In the genomic region with DNA sequence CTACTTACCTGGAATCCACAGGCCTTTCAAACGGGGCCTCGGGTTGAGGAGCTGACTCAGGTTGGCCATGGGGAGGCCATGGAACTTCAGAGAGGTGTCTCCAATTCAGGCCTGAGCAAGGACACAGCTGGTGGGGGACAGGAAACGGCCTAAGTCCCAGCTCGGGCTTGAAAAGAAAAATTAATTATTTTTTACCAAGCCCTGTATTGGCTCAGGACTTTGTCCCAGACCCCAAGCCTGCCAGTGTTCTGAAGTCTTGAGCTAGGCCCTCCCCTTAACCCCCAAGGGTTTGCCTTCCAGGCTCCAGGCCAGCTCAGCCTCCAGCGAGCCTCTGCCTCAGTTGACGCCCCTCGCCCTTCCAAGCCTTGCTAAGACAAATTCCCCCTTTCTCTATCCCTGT, we compare ENCODE assay signal across 10 mouse cellular contexts. TPM values are rescaled to one million over a fixed set of nuclear protein-coding genes. Genes with fewer than 3 reads are reported as not detected.
A peak's percentile ranks its signal among the peaks of the same experiment; 100 is the strongest.
DNase-seq lines count a peak whose midpoint lies in the region; ATAC-seq and TF ChIP-seq lines count a peak whose summit lies in the region.
"Had no signal": no experiment of that assay in that cellular context is flagged by ENCODE, and none has a peak within 500 bp of the region (broad histone marks: within the 10 kb centered on the region; RNA-seq: fewer than 3 reads in every experiment).

A gene (minus strand): TSS at position 185 of the 400 bp plus-strand sequence.

- H3K9me3 ChIP-seq in heart, embryonic 11.5 days (replicated peaks; ENCODE audit: control insufficient read depth, low read length) = no peaks in the 10 kb centered on the region
- H3K9me3 ChIP-seq in kidney, postnatal 0 days (replicated peaks; ENCODE audit: low read length) = no peaks in the 10 kb centered on the region

- H3K4me2 ChIP-seq in heart, embryonic 11.5 days = no peak within 1 kb of the TSS
- peak within 1 kb of the TSS; percentile 94 for H3K4me2 ChIP-seq in kidney, postnatal 0 days (ENCODE audit: low read length)

- H3K4me3 ChIP-seq in heart, embryonic 11.5 days (ENCODE audit: low read depth, low read length) = no peak within 1 kb of the TSS
- 0 out of 2 replicates have a peak within 1 kb of the TSS, but pooled peaks have one; percentile 7 for H3K4me3 ChIP-seq in kidney, postnatal 0 days (replicated peaks; ENCODE audit: low read depth, low read length)

- 56% methylated on average over 7 of the region's 7 CpGs for WGBS in heart, embryonic 11.5 days (ENCODE audit: insufficient replicate concordance)
- WGBS in kidney, postnatal 0 days = 36% methylated on average over 7 of the region's 7 CpGs

- H3K4me1 ChIP-seq in heart, embryonic 11.5 days (ENCODE audit: control insufficient read depth, insufficient read depth, low read length) = peaks cover 45% of the 10 kb centered on the region
- peaks cover 46% of the 10 kb centered on the region for H3K4me1 ChIP-seq in kidney, postnatal 0 days (replicated peaks; ENCODE audit: insufficient read depth, low read length)

- H3K27me3 ChIP-seq in heart, embryonic 11.5 days (ENCODE audit: control insufficient read depth, insufficient read depth, low read length) = peaks cover 5% of the 10 kb centered on the region; the same call in 1 of the 2 replicates
- H3K27me3 ChIP-seq in kidney, postnatal 0 days (ENCODE audit: insufficient read depth, low read length) = no peaks in the 10 kb centered on the region

- no peak within 1 kb of the TSS for H3K27ac ChIP-seq in heart, embryonic 11.5 days (ENCODE audit: low read depth, low read length)
- peak within 1 kb of the TSS; percentile 90 for H3K27ac ChIP-seq in kidney, postnatal 0 days
- H3K27ac ChIP-seq: macrophage had no signal

- H3K36me3 ChIP-seq in heart, embryonic 11.5 days (ENCODE audit: control insufficient read depth, insufficient read depth, low read length) = no peaks in the 10 kb centered on the region
- H3K36me3 ChIP-seq in kidney, postnatal 0 days (ENCODE audit: insufficient read depth, low read length) = no peaks in the 10 kb centered on the region

- H3K9ac ChIP-seq in heart, embryonic 11.5 days (ENCODE audit: low read depth, low read length) = no peak within 1 kb of the TSS
- H3K9ac ChIP-seq in kidney, postnatal 0 days (ENCODE audit: low read depth, low read length) = peak within 1 kb of the TSS; percentile 42

- TF ChIP-seq CTCF in kidney, postnatal 0 days (IDR thresholded peaks at IDR 0.05; ENCODE audit: low read depth) = no peak

- ATAC-seq in heart, embryonic 11.5 days (replicated peaks; ENCODE audit: insufficient number of reproducible peaks, low FRiP score, low TSS enrichment) = no peak
- no peak for ATAC-seq in kidney, postnatal 0 days (replicated peaks; ENCODE audit: low FRiP score, low read depth)

- no peak for DNase-seq in heart, adult 11 months
- no peak for DNase-seq in urinary bladder, adult 2 months (ENCODE audit: low spot score)
- no peak for DNase-seq in urinary bladder, postnatal 14 days (ENCODE audit: low spot score)
- no peak for DNase-seq in kidney, postnatal 0 days (ENCODE audit: low spot score)
- DNase-seq in yolk sac, embryonic 10.5 days (ENCODE audit: low spot score) = no peak
- no peak for DNase-seq in right cerebral cortex, postnatal 36 days (ENCODE audit: low spot score in 2 of 2)
- DNase-seq in layer of hippocampus, adult 9-11 months = no peak
- DNase-seq: spleen, adult 18-20 months had no signal

RNA-seq across cellular contexts. Expression of the gene that starts here (rescaled TPM):
- polyA plus RNA-seq in heart, embryonic 11.5 days (2014; fragmentation: Nextera tagmentation; extraction: Ambion mirVana) = 24.3 and 27.8 TPM in 2 replicates
- polyA plus RNA-seq in urinary bladder, adult 2 months (2012; rRNA removed) = 20.4 and 23.0 TPM in 2 replicates
- polyA plus RNA-seq in kidney, postnatal 0 days (2015; fragmentation: Nextera tagmentation; extraction: Ambion mirVana) = 179 and 192 TPM in 2 replicates
